Mouse (Mus musculus): ENCODE measurements at regions not wholly inside any gene's neighbourhood (a gene's known extent, or its start where the extent isn't known, plus 50 kb on each side); places are given as distances from the start of the nearest gene placed in this dataset.
"Not testable (repeated sequence)": the region's sequence is repeated elsewhere in the genome, so short reads cannot be mapped to it uniquely, and the experiment has no call there.

GRCm38 (mm10) chr15:84616880-84617279 is 52.5 kb upstream of the Prr5 start:
- 10% methylated on average over 8 of the region's 8 CpGs for WGBS
- not testable (repeated sequence) for H3K9me3 ChIP-seq (ENCODE audit: control insufficient read depth, low read length); H3K4me1 ChIP-seq (replicated peaks; ENCODE audit: control insufficient read depth, insufficient read depth, low read length); H3K4me2 ChIP-seq (ENCODE audit: low read depth, low read length, severe bottlenecking); ATAC-seq (replicated peaks; ENCODE audit: low FRiP score); H3K4me3 ChIP-seq (ENCODE audit: low read depth, low read length); H3K27me3 ChIP-seq (ENCODE audit: control insufficient read depth, insufficient read depth, low read length); H3K36me3 ChIP-seq (ENCODE audit: control insufficient read depth, insufficient read depth, low read length); H3K9ac ChIP-seq (ENCODE audit: low read length); H3K27ac ChIP-seq (ENCODE audit: low read depth, low read length)
- DNase-seq (ENCODE audit: low spot score): peak; percentile 83

DNA sequence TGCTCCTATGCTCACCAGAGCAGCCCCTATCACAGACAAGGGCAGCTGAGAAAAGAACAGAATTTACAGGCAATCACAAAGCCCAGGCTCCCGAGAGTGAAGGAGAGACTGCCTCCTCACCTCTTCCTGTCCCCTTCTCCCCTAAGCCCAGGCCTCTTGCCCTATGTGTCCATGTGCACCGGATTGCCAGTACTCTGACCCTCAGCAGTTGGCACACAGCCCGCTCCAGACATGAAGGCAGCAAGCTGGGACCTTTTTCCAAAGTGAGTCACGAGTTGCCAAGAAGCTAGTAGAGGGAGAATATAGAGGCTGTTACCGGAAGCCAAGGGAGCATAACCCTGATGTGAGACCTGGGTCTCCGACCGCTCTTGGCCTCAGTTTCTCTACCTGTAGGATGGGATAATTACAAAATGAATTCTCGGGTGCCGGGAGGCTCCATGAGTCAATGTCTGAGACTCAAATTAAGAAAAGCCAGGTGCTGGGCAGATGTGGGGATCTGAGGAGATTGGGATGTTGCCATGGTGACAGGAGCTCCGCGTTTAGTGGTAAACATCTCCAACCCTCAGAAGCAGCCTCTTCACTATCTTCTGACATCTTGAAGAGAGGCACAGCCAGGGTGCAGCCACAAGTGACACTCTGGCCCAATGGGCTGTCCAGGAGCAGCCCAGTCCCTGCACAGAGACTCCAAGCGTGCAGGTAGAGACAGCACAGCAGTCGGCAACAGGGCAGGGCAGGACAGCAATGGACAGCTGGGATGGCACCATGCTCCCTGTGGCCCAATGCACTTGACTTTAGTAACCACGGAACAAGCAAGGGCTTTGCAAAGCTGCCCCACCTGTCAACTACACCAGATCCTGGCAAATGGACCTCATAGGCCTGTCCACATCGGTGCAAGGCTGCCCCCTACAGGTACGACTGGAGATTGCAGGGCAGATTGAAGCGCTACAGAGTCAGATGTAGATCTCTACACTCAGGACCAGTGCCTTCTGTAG is 55.6 kb upstream of the Prr5 start:
- no peak overlapping the region for H3K4me3 ChIP-seq (ENCODE audit: low read depth, low read length)
- 55% methylated on average over 17 of the region's 17 CpGs for WGBS
- no peaks in the 10 kb centered on the region for H3K36me3 ChIP-seq (ENCODE audit: control insufficient read depth, insufficient read depth, low read length)
- H3K4me2 ChIP-seq (ENCODE audit: low read depth, low read length, severe bottlenecking): no peak overlapping the region
- H3K9me3 ChIP-seq (ENCODE audit: control insufficient read depth, low read length): no peaks in the 10 kb centered on the region
- H3K27ac ChIP-seq (ENCODE audit: low read depth, low read length): no peak overlapping the region
- peak; percentile 93 for DNase-seq (ENCODE audit: low spot score)
- H3K27me3 ChIP-seq (ENCODE audit: control insufficient read depth, insufficient read depth, low read length): no peaks in the 10 kb centered on the region; the same call in 1 of the 2 replicates
- peak; percentile 53 for ATAC-seq (replicated peaks; ENCODE audit: low FRiP score)
- peaks cover 2% of the 10 kb centered on the region; the same call in 1 of the 2 replicates for H3K4me1 ChIP-seq (replicated peaks; ENCODE audit: control insufficient read depth, insufficient read depth, low read length)
- no peak overlapping the region for H3K9ac ChIP-seq (ENCODE audit: low read length)

- no peaks in the 10 kb centered on the region; the same call in 1 of the 2 replicates for H3K27me3 ChIP-seq (ENCODE audit: control insufficient read depth, insufficient read depth, low read length)
- no peak overlapping the region for H3K9ac ChIP-seq (ENCODE audit: low read length)
- ATAC-seq (replicated peaks; ENCODE audit: low FRiP score) (no peak), DNase-seq (ENCODE audit: low spot score) (no peak)
- H3K4me1 ChIP-seq (replicated peaks; ENCODE audit: control insufficient read depth, insufficient read depth, low read length): peaks cover 2% of the 10 kb centered on the region; the same call in 1 of the 2 replicates
- no peaks in the 10 kb centered on the region for H3K9me3 ChIP-seq (ENCODE audit: control insufficient read depth, low read length)
- H3K36me3 ChIP-seq (ENCODE audit: control insufficient read depth, insufficient read depth, low read length): no peaks in the 10 kb centered on the region
- no peak overlapping the region for H3K27ac ChIP-seq (ENCODE audit: low read depth, low read length)
- H3K4me2 ChIP-seq (ENCODE audit: low read depth, low read length, severe bottlenecking): no peak overlapping the region
- WGBS: 19% methylated on average over 2 of the region's 2 CpGs
- H3K4me3 ChIP-seq (ENCODE audit: low read depth, low read length): no peak overlapping the region
Measured at GRCm38 (mm10) chr15:84612961-84613360, 55.3 kb upstream of the Rtl6 start.

- Histone ChIP-seq H3K4me2 (ENCODE audit: low read depth, low read length, severe bottlenecking) (no peak overlapping the region), H3K9me3 (ENCODE audit: control insufficient read depth, low read length) (no peaks in the 10 kb centered on the region; the same call in 1 of the 2 replicates), H3K4me1 (replicated peaks; ENCODE audit: control insufficient read depth, insufficient read depth, low read length) (no peaks in the 10 kb centered on the region; the same call in 1 of the 2 replicates), H3K27ac (ENCODE audit: low read depth, low read length) (no peak overlapping the region), H3K4me3 (ENCODE audit: low read depth, low read length) (no peak overlapping the region), H3K9ac (ENCODE audit: low read length) (no peak overlapping the region), H3K27me3 (ENCODE audit: control insufficient read depth, insufficient read depth, low read length) (no peaks in the 10 kb centered on the region; the same call in 1 of the 2 replicates), H3K36me3 (ENCODE audit: control insufficient read depth, insufficient read depth, low read length) (no peaks in the 10 kb centered on the region)
- ATAC-seq (replicated peaks; ENCODE audit: low FRiP score) (no peak), DNase-seq (ENCODE audit: low spot score) (no peak)
- 73% methylated on average over 15 of the region's 15 CpGs for WGBS
Measured at GRCm38 (mm10) chr15:84609825-84610442, 52.3 kb upstream of the Rtl6 start.

DNA sequence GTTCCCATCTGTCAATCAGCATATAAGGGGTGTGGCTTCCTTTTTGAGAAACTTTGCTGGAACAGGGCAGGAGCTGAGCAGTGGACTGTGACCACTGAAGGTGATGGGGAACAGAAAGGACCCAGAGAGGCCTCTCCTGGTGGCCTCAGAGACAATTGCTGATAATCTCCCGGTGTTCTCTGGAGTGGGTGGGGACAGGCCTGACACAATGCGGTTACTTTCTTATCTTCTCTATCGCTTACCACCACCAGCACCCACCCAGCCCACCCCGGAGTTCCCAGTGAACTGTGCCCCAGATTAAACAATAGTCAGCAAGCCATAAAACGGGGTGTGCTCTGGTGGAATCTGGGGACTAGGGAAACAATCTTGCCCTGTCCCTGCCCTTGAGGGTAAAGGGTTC is 51.4 kb upstream of the Rtl6 start:
- Histone ChIP-seq H3K9me3 (ENCODE audit: control insufficient read depth, low read length) (no peaks in the 10 kb centered on the region; the same call in 1 of the 2 replicates), H3K9ac (ENCODE audit: low read length) (no peak overlapping the region), H3K27ac (ENCODE audit: low read depth, low read length) (no peak overlapping the region), H3K36me3 (ENCODE audit: control insufficient read depth, insufficient read depth, low read length) (no peaks in the 10 kb centered on the region), H3K4me1 (replicated peaks; ENCODE audit: control insufficient read depth, insufficient read depth, low read length) (no peaks in the 10 kb centered on the region; the same call in 1 of the 2 replicates), H3K4me3 (ENCODE audit: low read depth, low read length) (no peak overlapping the region), H3K27me3 (ENCODE audit: control insufficient read depth, insufficient read depth, low read length) (no peaks in the 10 kb centered on the region; the same call in 1 of the 2 replicates), H3K4me2 (ENCODE audit: low read depth, low read length, severe bottlenecking) (no peak overlapping the region)
- no peak for DNase-seq (ENCODE audit: low spot score)
- no peak for ATAC-seq (replicated peaks; ENCODE audit: low FRiP score)
- WGBS: 84% methylated on average over 5 of the region's 5 CpGs
